Comparison of ENCODE assay signal across 9 mouse cellular contexts in genomic region chr11:29546762-29547161, GRCm38 (mm10). TPM values are rescaled to one million over a fixed set of nuclear protein-coding genes. Genes with fewer than 3 reads are reported as not detected.
DNase-seq lines count a peak whose midpoint lies in the region; ATAC-seq and TF ChIP-seq lines count a peak whose summit lies in the region.
"Had no signal": no experiment of that assay in that cellular context is flagged by ENCODE, and none has a peak within 500 bp of the region (broad histone marks: within the 10 kb centered on the region; RNA-seq: fewer than 3 reads in every experiment).

No protein-coding gene starts in this region.

- H3K27me3 ChIP-seq in embryonic facial prominence, embryonic 12.5 days = no peaks in the 10 kb centered on the region
- no peaks in the 10 kb centered on the region for H3K27me3 ChIP-seq in intestine, embryonic 15.5 days (replicated peaks)
- H3K27me3 ChIP-seq in myocyte (ENCODE audit: control insufficient read depth, insufficient read depth, insufficient read length) = no peaks in the 10 kb centered on the region

- no peak for DNase-seq in layer of hippocampus, adult 2 months (ENCODE audit: low spot score in 2 of 2)
- DNase-seq in layer of hippocampus, postnatal 36 days = no peak
- DNase-seq in adrenal gland, adult 8-10 months = no peak
- DNase-seq in cerebellum, postnatal 25 days = no peak
- DNase-seq in thymus, postnatal 10 days (ENCODE audit: low spot score in 2 of 2) = no peak

- 21% methylated on average over 2 of the region's 2 CpGs for WGBS in embryonic facial prominence, embryonic 12.5 days
- WGBS in intestine, embryonic 15.5 days = 12% methylated on average over 2 of the region's 2 CpGs

- peak overlapping the region; percentile 98 for H3K27ac ChIP-seq in layer of hippocampus, adult 2 months
- H3K27ac ChIP-seq in embryonic facial prominence, embryonic 12.5 days = peak overlapping the region; percentile 50; the same call in 1 of the 2 replicates
- no peak overlapping the region for H3K27ac ChIP-seq in intestine, embryonic 15.5 days

- TF ChIP-seq CTCF in layer of hippocampus, adult 2 months (conservative IDR thresholded peaks at IDR 0.05) = no peak

- H3ac ChIP-seq in myocyte (ENCODE audit: control insufficient read depth, insufficient read length) = peak overlapping the region; percentile 16

- TF ChIP-seq POLR2A in myocyte (IDR thresholded peaks at IDR 0.05; ENCODE audit: insufficient read length, low read depth) = no peak

- H3K4me3 ChIP-seq in layer of hippocampus, adult 2 months = peak overlapping the region; percentile 84
- H3K4me3 ChIP-seq in embryonic facial prominence, embryonic 12.5 days = peak overlapping the region; percentile 80
- H3K4me3 ChIP-seq in intestine, embryonic 15.5 days (replicated peaks) = peak overlapping the region; percentile 69
- H3K4me3 ChIP-seq in myocyte = peak overlapping the region; percentile 94

- no peak for ATAC-seq in embryonic facial prominence, embryonic 12.5 days (ENCODE audit: insufficient number of reproducible peaks, insufficient read depth, low FRiP score, low TSS enrichment)
- no peak for ATAC-seq in intestine, embryonic 15.5 days

- H3K79me2 ChIP-seq in myocyte (ENCODE audit: control insufficient read depth, insufficient read depth) = peaks cover 23% of the 10 kb centered on the region

- H3K36me3 ChIP-seq in embryonic facial prominence, embryonic 12.5 days = peaks cover 30% of the 10 kb centered on the region
- H3K36me3 ChIP-seq in intestine, embryonic 15.5 days = peaks cover 10% of the 10 kb centered on the region
- H3K36me3 ChIP-seq in myocyte (ENCODE audit: control insufficient read depth, insufficient read depth) = peaks cover 23% of the 10 kb centered on the region

- H3K9me3 ChIP-seq in embryonic facial prominence, embryonic 12.5 days = no peaks in the 10 kb centered on the region
- H3K9me3 ChIP-seq in intestine, embryonic 15.5 days = no peaks in the 10 kb centered on the region

- H3K4me1 ChIP-seq in embryonic facial prominence, embryonic 12.5 days = peaks cover 8% of the 10 kb centered on the region; the same call in 1 of the 2 replicates
- 0 out of 2 replicates have a peak, but pooled peaks cover 4% of the 10 kb centered on the region for H3K4me1 ChIP-seq in intestine, embryonic 15.5 days (replicated peaks)

- H3K4me2 ChIP-seq in embryonic facial prominence, embryonic 12.5 days (replicated peaks) = peak overlapping the region; percentile 60
- peak overlapping the region; percentile 50 for H3K4me2 ChIP-seq in intestine, embryonic 15.5 days (replicated peaks)
- H3K4me2 ChIP-seq in myocyte (ENCODE audit: low read depth) = peak overlapping the region; percentile 80

- H3K9ac ChIP-seq in embryonic facial prominence, embryonic 12.5 days = peak overlapping the region; percentile 93
- peak overlapping the region; percentile 78 for H3K9ac ChIP-seq in intestine, embryonic 15.5 days

TF ChIP-seq in myocyte, 11 proteins besides CTCF, POLR2A, EP300 and RAD21:
- TF ChIP-seq E2F4 (IDR thresholded peaks at IDR 0.05; ENCODE audit: insufficient read depth) = no peak
- TF ChIP-seq REST (IDR thresholded peaks at IDR 0.05; ENCODE audit: insufficient read depth, insufficient read length) = no peak
- TF ChIP-seq SRF (IDR thresholded peaks at IDR 0.05; ENCODE audit: control insufficient read depth, insufficient read length, low read depth) = no peak
- TF ChIP-seq MYOG (IDR thresholded peaks at IDR 0.05; ENCODE audit: control insufficient read depth in 1 of 3, insufficient read depth in 1 of 3, insufficient read length in 2 of 3, low read depth in 2 of 3) = no peak
- no peak for TF ChIP-seq MYOD1 (IDR thresholded peaks at IDR 0.05; ENCODE audit: control insufficient read depth in 1 of 3, insufficient read length in 2 of 3, low read depth in 2 of 3)
- no peak for TF ChIP-seq USF1 (IDR thresholded peaks at IDR 0.05; ENCODE audit: low read depth)
- no peak for TF ChIP-seq POLR2AphosphoS2 (IDR thresholded peaks at IDR 0.05; ENCODE audit: insufficient read length, low read depth)
- TF ChIP-seq TCF12 (IDR thresholded peaks at IDR 0.05; ENCODE audit: insufficient read depth, poor library complexity, severe bottlenecking) = no peak
- no peak for TF ChIP-seq MAX (IDR thresholded peaks at IDR 0.05; ENCODE audit: low read depth)
- no peak for TF ChIP-seq CEBPB (IDR thresholded peaks at IDR 0.05; ENCODE audit: insufficient read depth, poor library complexity, severe bottlenecking)
- no peak for TF ChIP-seq TCF3 (IDR thresholded peaks at IDR 0.05; ENCODE audit: insufficient read length, low read depth)

RNA-seq across cellular contexts. Expression of gene Clhc1, which starts 1.0 kb away (rescaled TPM):
- under 1 TPM in 1 of 2 experiments, not detected in 1; 0.38 TPM for total RNA-seq in layer of hippocampus, adult 2 months (2021)
- under 1 TPM; 0.22 to 0.43 TPM for total RNA-seq in layer of hippocampus, postnatal 36 days (2021)
- polyA plus RNA-seq in embryonic facial prominence, embryonic 12.5 days (2016; fragmentation: Nextera tagmentation; extraction: Ambion mirVana) = 0.19 TPM in 1 of 2 replicates, not detected in the other
- polyA plus RNA-seq in intestine, embryonic 15.5 days (2015; fragmentation: Nextera tagmentation; extraction: Ambion mirVana) = 0.18 TPM in 1 of 2 replicates, not detected in the other
- 0.04 TPM for polyA plus RNA-seq in myocyte (2012; fragmentation: generic; extraction: Trizol)
- under 1 TPM; 0.18 to 0.51 (median 0.21) TPM for total RNA-seq in adrenal gland, adult 8-10 months (2022)
- total RNA-seq: hematopoietic stem cell, adult 5-6 weeks had no signal

RNA-seq across cellular contexts. Expression of gene Rps27a, which starts 1.1 kb away (rescaled TPM):
- 100 to 1,000 TPM; 459 to 490 TPM for total RNA-seq in layer of hippocampus, adult 2 months (2021)
- 100 to 1,000 TPM; 464 to 469 TPM for total RNA-seq in layer of hippocampus, postnatal 36 days (2021)
- polyA plus RNA-seq in embryonic facial prominence, embryonic 12.5 days (2016; fragmentation: Nextera tagmentation; extraction: Ambion mirVana) = 1,086 and 1,101 TPM in 2 replicates
- 1,060 and 1,132 TPM in 2 replicates for polyA plus RNA-seq in intestine, embryonic 15.5 days (2015; fragmentation: Nextera tagmentation; extraction: Ambion mirVana)
- 1,894 TPM for polyA plus RNA-seq in myocyte (2012; fragmentation: generic; extraction: Trizol)
- total RNA-seq in adrenal gland, adult 8-10 months (2022) = 100 to 1,000 TPM; 772 to 918 (median 868) TPM

RNA-seq across cellular contexts. Expression of gene Mtif2, which starts 20.6 kb away (rescaled TPM):
- 10 to 100 TPM; 37.1 to 38.9 TPM for total RNA-seq in layer of hippocampus, adult 2 months (2021)
- total RNA-seq in layer of hippocampus, postnatal 36 days (2021) = 10 to 100 TPM; 32.2 to 34.8 TPM
- polyA plus RNA-seq in embryonic facial prominence, embryonic 12.5 days (2016; fragmentation: Nextera tagmentation; extraction: Ambion mirVana) = 50.8 and 51.6 TPM in 2 replicates
- polyA plus RNA-seq in intestine, embryonic 15.5 days (2015; fragmentation: Nextera tagmentation; extraction: Ambion mirVana) = 42.4 and 44.1 TPM in 2 replicates
- 7.5 TPM for polyA plus RNA-seq in myocyte (2012; fragmentation: generic; extraction: Trizol)
- 10 to 100 TPM; 37.4 to 44.0 (median 39.4) TPM for total RNA-seq in adrenal gland, adult 8-10 months (2022)

RNA-seq across cellular contexts. Expression of gene Prorsd1, which starts 31.9 kb away (rescaled TPM):
- 1 to 10 TPM; 4.1 to 6.8 TPM for total RNA-seq in layer of hippocampus, adult 2 months (2021)
- 1 to 10 TPM; 3.7 to 5.1 TPM for total RNA-seq in layer of hippocampus, postnatal 36 days (2021)
- 26.2 and 26.6 TPM in 2 replicates for polyA plus RNA-seq in embryonic facial prominence, embryonic 12.5 days (2016; fragmentation: Nextera tagmentation; extraction: Ambion mirVana)
- polyA plus RNA-seq in intestine, embryonic 15.5 days (2015; fragmentation: Nextera tagmentation; extraction: Ambion mirVana) = 22.4 and 24.0 TPM in 2 replicates
- 13.5 TPM for polyA plus RNA-seq in myocyte (2012; fragmentation: generic; extraction: Trizol)
- total RNA-seq in adrenal gland, adult 8-10 months (2022) = 10 to 100 TPM; 25.6 to 32.1 (median 29.9) TPM
